Mouse (Mus musculus): ENCODE results near the gene Pacrg.

GRCm38 (mm10) chr17:10356294-10356693 lies 483.8 kb downstream of the Pacrg start:
- no peak for TF ChIP-seq POLR2A (IDR thresholded peaks at IDR 0.05; ENCODE audit: extremely low read depth, insufficient read depth, low read length)
- TF ChIP-seq CTCF (IDR thresholded peaks at IDR 0.05; ENCODE audit: extremely low read depth, insufficient read depth, low read length) = no peak
